Mouse (Mus musculus): ENCODE results near the gene Tnni3k.

GRCm38 (mm10) chr3:154992678-154993077 lies 62.5 kb downstream of the Tnni3k start:
- no peak for TF ChIP-seq FLI1 (IDR thresholded peaks at IDR 0.05; ENCODE audit: low read length)
- no peak for TF ChIP-seq GATA1 (IDR thresholded peaks at IDR 0.05; ENCODE audit: borderline replicate concordance, low read length)
